Mouse (Mus musculus) thymus, postnatal 4 days (tissue): ENCODE measurements at regions not wholly inside any gene's neighbourhood (a gene's known extent, or its start where the extent isn't known, plus 50 kb on each side); places are given as distances from the start of the nearest gene placed in this dataset.

Experiments
- DNase-seq: peaks from one replicate; pipeline ENCODE4 v3.0.0; 2021

GRCm38 (mm10) chr13:48717036-48717435 lies 54.2 kb downstream of the Barx1 start:
- no peak for DNase-seq

- no peak for DNase-seq
Observed at GRCm38 (mm10) chr13:48717451-48717850, 54.7 kb downstream of the Barx1 start.

DNA sequence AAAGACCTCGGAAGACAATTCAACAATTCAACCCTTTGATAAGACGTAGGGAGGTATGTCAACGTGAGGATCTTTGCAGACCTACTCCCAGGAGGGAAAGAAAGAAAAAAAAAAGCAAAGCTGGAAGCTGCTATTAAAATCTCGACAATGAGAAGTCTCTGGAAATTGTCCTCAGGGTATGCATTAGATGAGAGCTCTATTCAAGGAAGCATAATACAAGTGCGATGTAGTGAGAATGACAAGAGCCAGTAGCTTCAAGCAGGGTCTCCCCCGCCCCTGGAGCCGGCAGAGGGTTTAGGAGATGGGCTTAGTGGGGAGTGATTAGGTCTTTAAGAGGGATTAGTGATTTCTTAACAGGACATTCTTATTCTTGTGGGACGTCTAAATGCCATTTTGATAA lies 60.9 kb downstream of the Barx1 start:
- no peak for DNase-seq

DNA sequence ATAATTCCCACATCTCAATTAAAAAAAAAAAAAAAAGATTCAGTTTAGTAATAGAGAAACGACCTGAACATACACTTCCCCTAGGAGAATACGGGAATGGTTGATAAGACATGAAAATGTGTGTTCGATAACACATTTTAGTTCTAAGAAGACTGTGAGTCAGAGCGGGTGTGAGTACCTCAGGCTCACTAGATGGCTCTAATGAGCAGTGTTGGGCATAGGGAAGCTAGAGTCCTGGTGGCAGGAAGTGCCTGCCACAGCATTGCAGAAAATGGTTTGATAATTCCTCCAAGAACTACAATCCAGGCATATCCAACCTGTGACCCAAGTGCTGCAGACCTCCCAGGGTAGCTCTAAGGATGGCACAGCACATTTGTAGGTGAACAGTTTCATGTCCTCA lies 63.6 kb downstream of the Barx1 start:
- no peak for DNase-seq

DNA sequence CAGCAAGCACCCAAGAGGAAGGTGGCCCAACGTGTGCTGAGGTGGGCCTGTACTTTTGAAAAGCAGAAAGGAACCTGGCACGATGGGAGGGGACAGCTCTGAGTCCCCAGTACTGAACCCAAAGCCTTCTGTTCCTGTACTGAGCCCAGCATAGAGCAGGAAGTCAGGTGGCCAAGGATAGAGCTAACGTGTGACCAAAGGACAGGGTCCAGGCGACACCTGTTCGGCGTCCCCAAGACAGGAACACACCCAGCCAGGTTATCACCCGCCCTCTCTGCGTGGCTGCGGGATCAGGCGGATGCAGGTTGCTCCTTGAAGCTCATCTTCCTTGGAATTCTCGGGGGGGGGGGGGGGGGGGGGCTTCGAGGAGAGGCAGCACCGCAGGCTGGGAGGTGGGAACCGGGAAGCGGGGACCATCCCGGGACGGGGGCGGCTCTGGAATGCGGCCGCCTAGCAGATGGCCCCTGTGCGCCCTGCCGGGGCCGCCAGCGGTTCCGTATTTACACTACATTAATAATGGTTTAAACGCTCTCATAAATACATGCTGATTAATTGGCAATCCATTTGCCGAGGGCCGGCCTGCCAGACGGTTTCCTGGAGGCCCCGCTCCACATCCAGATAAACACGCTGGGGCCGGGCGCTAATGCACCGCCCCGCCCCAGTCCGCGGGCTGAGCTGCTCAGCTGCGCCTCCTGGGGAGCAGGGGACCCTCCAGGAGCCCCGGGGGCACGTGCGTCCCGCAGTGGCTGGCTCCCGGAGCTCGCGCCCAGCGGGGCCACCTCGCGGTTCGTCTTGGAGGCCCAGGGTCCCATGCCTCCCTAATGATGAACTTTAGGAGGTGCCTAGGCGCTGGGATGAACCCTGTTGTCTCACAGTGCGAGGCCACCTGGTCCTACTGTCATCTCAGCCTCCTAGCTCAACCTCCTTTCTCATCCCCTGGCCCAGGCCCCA lies 68.5 kb downstream of the Barx1 start:
- peak; percentile 57 for DNase-seq

DNA sequence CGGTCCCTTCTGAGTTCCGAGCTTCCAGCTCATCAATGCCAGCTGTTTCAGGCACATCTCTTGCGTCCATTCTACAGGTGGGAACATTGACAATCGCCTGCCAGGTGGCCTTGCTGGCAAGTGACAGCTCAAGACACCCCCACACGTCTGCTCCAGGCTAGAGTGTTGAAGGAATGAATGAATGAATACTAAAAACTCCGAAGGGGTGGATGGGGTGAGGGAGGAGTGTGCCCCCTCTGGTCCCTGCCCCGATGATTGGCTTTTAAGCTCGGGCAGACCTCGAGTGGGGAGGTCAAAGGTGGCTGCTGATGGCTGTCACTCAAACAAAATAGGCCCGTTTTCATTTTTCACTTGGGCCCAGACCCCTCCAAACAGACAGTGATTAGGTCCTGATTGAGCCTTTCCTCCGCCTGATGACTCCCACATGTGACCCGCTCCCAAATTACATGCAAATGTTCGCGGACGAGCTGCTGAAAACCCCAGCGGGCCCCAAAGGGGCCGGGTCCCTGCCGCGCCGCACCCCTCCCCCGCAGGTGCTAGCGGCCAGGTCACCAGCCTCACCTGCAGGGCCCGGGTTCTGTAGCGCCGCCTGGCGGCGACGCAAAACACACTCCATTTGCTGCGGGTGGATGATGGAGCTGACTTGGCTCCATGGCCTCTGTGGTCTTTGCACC lies 69.5 kb downstream of the Barx1 start:
- peak; percentile 77 for DNase-seq

DNA sequence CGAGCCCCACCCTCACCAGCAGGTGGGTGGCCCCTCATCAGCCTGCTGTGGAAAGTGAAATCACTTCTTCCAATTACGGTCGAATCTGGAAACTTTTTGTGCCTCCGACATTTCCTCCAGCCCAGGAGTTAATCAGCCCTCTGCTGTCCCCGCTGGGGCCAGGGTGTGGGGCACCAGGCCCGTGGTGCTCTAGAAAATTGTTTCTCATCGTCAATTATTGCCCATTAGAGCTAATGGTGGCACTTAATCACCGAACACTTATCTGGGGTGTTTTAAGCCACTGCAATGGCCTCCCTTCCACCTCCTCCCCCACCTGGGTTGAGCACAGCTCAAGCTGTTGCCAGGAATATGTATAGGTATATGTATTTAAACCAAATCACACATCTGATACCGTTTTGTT lies 72.2 kb downstream of the Barx1 start:
- DNase-seq: no peak

- no peak for DNase-seq
Observed at GRCm38 (mm10) chr13:48745566-48745965, 82.8 kb downstream of the Barx1 start.

DNA sequence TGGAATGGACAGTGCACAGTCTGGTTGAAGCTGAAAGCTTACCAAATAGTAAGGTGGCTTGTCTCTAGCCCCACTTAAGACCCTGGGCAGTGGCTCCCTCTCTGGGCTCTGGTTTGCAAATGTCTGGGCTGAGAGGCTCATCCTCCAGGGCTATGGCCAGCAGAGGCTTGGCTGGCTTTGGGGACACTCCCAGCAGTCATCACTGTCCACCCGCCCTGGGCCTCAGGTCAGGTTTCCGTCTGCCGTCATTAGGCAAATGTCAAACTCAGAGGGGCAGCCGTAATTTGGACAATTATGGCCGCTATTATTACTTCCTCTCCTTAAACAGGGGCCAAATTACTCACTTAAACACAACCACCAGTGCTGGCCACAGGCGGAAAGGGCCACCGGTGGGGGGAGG lies 83.5 kb downstream of the Barx1 start:
- DNase-seq: no peak
